Mouse (Mus musculus) cortical plate, adult 2 months (tissue): Measurements from ENCODE around the gene Tppp3.

Source experiments
- CTCF ChIP-seq: fragments of 200-500 bp; IDR thresholded peaks from 2 replicates; pipeline ENCODE4 v1.5.1; 2011; ENCODE audit warnings: mild to moderate bottlenecking, control low read depth, low read length; ENCODE audit not compliant: insufficient read depth; ENCODE audit errors: extremely low read depth
- POLR2A ChIP-seq: fragments of 200-500 bp; IDR thresholded peaks from 2 replicates; pipeline ENCODE4 v1.6.1; 2011; ENCODE audit warnings: mild to moderate bottlenecking, low read length, control low read depth; ENCODE audit not compliant: insufficient read depth; ENCODE audit errors: extremely low read depth

DNA sequence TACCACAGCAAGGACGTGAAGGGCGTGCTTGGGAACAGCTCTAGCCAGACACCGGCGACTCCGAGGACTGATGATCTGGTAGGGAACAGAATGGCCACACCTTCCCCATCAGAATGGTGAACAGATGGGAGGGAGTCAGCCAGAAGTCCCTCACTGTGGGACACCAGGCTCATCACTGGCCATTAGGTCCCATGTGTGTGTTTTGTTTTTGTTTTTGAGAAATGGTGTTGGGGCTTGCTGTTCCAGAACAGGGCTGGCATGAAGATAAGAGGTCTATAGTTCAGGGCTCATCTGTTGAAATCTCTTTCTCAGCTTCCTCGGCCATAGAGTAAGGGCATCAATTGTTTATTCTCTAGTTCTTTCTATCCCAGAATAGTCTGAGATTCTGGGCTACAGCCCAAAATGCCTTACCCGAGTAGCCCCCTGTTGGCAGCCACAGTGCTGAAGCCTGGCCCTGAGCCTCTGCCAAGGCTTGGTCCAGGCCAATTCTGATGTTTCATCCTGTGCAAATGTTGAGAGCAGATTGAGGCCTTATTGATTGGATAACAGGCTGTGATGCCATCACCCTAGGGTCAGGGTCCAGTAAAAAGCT lies 4.5 kb downstream of the Tppp3 start:
- TF ChIP-seq CTCF: no peak
- no peak for TF ChIP-seq POLR2A
